Mouse (Mus musculus) liver, embryonic 13.5 days (tissue): Measurements from ENCODE around the gene Dcaf8. TPM values are rescaled to one million over a fixed set of nuclear protein-coding genes. Genes with fewer than 3 reads are reported as not detected.

ENCODE experiments used
- ATAC-seq: fragments of 200-750 bp; cut with Nextera tagmentation; 2 replicates; pipeline ENCODE4 v1.8.0; 2017; ENCODE audit warnings: low read depth, mild to moderate bottlenecking, moderate number of reproducible peaks, moderate library complexity
- DNase-seq: peaks from one replicate; pipeline ENCODE4 v3.0.0; 2022
- H3K27ac ChIP-seq: fragments of 300-500 bp; sonication (generic); 2 replicates; pipeline ENCODE4 v1.5.1; 2015; ENCODE audit warnings: moderate library complexity, mild to moderate bottlenecking, inconsistent platforms
- H3K27me3 ChIP-seq: fragments of 300-500 bp; sonication (generic); 2 replicates; pipeline ENCODE4 v1.6.1; 2015; ENCODE audit warnings: mild to moderate bottlenecking, inconsistent platforms
- H3K36me3 ChIP-seq: fragments of 300-500 bp; sonication (generic); 2 replicates; pipeline ENCODE4 v1.6.1; 2015; ENCODE audit warnings: mild to moderate bottlenecking, inconsistent platforms
- H3K4me1 ChIP-seq: fragments of 300-500 bp; sonication (generic); replicated peaks from 2 replicates; pipeline ENCODE4 v1.6.1; 2015; ENCODE audit warnings: inconsistent platforms
- H3K4me2 ChIP-seq: fragments of 300-500 bp; sonication (generic); 2 replicates; pipeline ENCODE4 v1.6.1; 2015; ENCODE audit warnings: inconsistent platforms, mild to moderate bottlenecking, moderate library complexity
- H3K4me3 ChIP-seq: fragments of 300-500 bp; sonication (generic); replicated peaks from 2 replicates; pipeline ENCODE4 v1.5.1; 2015; ENCODE audit warnings: mild to moderate bottlenecking, inconsistent platforms
- H3K9ac ChIP-seq: fragments of 300-500 bp; sonication (generic); 2 replicates; pipeline ENCODE4 v1.6.1; 2015; ENCODE audit warnings: mild to moderate bottlenecking, inconsistent platforms
- H3K9me3 ChIP-seq: fragments of 300-500 bp; sonication (generic); replicated peaks from 2 replicates; pipeline ENCODE4 v1.6.1; 2016; ENCODE audit warnings: inconsistent platforms
- WGBS: fragments of 180-500 bp; shearing (Covaris S2); methylation state at CpG from one replicate; pipeline ENCODE4 v1.1.7; 2015; ENCODE audit not compliant: insufficient replicate concordance; 5-methylcytosine and 5-hydroxymethylcytosine counted together
- polyA plus RNA-seq: library from polyadenylated mRNA; unstranded; fragments of >200 nt; fragmentation: Nextera tagmentation; extraction: Ambion mirVana; gene quantifications from 2 replicates; pipeline ENCODE4 v1.2.1, GENCODE M21; 2015

The Dcaf8 gene
- polyA plus RNA-seq, 1 experiment from 2014 or later, result 58.1 TPM

DNA sequence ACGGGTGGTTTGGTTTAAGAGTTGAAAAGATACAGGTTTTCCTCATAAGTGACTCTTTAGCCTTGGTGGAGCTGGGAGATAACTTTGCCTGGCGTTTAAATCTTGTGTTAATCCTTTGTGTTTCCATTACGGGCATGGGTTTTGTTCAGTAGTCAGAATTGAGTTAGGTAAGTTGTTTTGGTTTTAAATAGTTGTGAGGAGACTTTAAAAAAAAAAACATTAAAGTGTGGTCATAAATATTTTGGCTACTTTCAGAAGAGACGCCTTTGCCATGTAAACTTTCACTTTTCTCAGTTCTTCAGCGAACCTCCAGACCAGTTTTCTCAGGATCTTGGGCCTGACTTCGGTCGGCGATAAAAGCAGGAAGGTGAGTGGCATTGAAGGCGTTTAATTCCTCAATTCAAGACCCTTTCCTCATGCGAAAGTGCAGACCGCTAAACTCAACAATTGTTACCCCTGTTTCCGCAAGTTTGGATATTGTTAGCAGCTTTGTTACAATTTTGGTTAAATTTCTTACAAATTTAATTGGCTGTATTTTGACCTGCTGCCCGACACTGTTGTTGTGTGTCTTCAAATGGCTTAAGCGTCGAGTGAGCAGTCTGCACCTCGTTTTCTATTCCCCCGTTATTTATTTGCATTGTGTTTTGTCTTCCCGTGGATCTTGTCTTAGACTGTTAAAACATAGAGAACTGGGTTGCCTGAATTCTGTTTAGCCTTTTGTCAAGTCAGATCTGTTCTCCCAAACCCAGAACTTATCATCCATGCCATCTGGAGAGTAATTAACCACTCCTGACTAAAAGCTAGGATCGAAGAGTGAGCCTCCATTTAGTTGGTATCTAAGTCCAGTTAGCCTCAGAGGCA, 1.3 kb downstream of the Dcaf8 start:
- H3K4me1 ChIP-seq, result peaks cover 36% of the 10 kb centered on the region
- WGBS, result 4% methylated on average over 19 of the region's 19 CpGs
- no peaks in the 10 kb centered on the region for H3K27me3 ChIP-seq
- peak overlapping the region; percentile 99 for H3K9ac ChIP-seq
- peak; percentile 30 for ATAC-seq
- peak; percentile 36 for DNase-seq
- H3K36me3 ChIP-seq, result peaks cover 43% of the 10 kb centered on the region
- H3K27ac ChIP-seq, result peak overlapping the region; percentile 97
- H3K9me3 ChIP-seq, result no peaks in the 10 kb centered on the region
- peak overlapping the region; percentile 76 for H3K4me2 ChIP-seq
- peak overlapping the region; percentile 95 for H3K4me3 ChIP-seq

DNA sequence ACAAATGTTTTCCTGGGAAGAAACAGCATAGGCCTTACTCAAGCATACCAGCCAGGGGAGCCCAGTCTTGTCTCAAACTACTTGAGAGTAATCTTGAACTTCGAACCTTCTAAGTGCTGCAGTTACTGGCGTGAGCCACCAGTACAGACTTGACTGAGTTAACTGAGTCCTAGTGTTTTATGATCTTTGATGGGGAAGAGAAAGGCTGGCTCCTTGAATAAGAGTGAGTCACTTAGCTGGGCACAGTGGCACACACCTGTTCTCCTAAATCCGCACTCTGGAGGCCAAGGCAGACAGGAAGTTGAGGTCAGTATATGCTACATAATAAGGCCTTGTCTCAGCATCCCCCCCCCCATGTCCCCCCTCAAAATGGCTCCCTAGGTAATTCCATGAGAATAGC, 6.7 kb downstream of the Dcaf8 start:
- 76% methylated on average over 3 of the region's 3 CpGs for WGBS
- H3K27me3 ChIP-seq, result no peaks in the 10 kb centered on the region
- DNase-seq (no peak), ATAC-seq (no peak)
- H3K4me2 ChIP-seq, result no peak overlapping the region
- H3K4me1 ChIP-seq, result peaks cover 45% of the 10 kb centered on the region
- H3K36me3 ChIP-seq, result peaks cover 70% of the 10 kb centered on the region
- H3K27ac ChIP-seq, result no peak overlapping the region
- H3K9me3 ChIP-seq, result no peaks in the 10 kb centered on the region
- H3K9ac ChIP-seq, result no peak overlapping the region
- no peak overlapping the region for H3K4me3 ChIP-seq

DNA sequence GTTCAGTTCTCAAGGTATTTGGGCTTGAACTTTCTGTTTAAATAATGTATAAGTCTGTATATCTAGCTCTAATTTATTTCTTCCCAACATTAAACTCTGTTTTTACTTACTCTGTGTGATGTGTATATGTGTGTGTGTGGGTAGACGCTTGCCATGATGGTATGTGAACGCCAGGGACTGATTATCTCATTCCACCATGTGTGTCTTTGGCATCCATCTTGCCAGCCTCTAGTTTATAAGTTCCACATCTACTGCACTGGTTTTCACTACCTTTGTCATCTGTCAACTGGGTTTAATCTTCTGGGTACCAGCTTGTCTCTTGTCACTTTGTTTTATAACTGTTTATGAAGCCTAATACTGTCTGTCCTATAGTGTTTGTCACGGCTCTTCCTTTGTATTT, 7.6 kb downstream of the Dcaf8 start:
- no peak overlapping the region for H3K9ac ChIP-seq
- H3K9me3 ChIP-seq, result no peaks in the 10 kb centered on the region
- H3K27ac ChIP-seq, result 0 out of 2 replicates have a peak overlapping the region, but pooled peaks have one; percentile 39
- whole genome bisulfite sequencing, result 66% methylated on average over 3 of the region's 3 CpGs
- no peak overlapping the region for H3K4me2 ChIP-seq
- 0 out of 2 replicates have a peak, but pooled peaks have one; percentile 29 for ATAC-seq
- H3K27me3 ChIP-seq, result no peaks in the 10 kb centered on the region
- peaks cover 62% of the 10 kb centered on the region for H3K36me3 ChIP-seq
- peaks cover 44% of the 10 kb centered on the region for H3K4me1 ChIP-seq
- no peak overlapping the region for H3K4me3 ChIP-seq
- DNase-seq, result no peak

DNA sequence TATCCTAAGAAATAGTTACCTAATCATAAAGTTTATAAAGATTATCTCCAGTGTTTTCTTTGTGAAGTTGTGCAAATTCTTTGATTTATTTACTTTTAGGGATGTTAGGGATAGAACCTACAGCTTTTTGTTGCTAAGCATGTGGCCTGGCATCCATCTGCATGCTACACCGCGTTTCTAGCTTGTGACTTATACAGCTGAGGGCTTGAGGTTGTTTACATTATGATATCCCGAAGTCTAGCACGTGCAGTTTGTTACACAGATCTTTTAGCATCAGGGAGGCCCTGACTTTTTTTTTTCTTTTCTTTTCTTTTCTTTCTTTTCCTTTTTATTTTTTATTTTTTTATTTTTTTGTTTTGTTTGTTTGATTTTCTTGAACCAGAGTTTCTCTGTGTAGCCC, 12.1 kb downstream of the Dcaf8 start:
- 69% methylated on average over 4 of the region's 4 CpGs for WGBS
- no peak for DNase-seq
- H3K4me2 ChIP-seq, result no peak overlapping the region

DNA sequence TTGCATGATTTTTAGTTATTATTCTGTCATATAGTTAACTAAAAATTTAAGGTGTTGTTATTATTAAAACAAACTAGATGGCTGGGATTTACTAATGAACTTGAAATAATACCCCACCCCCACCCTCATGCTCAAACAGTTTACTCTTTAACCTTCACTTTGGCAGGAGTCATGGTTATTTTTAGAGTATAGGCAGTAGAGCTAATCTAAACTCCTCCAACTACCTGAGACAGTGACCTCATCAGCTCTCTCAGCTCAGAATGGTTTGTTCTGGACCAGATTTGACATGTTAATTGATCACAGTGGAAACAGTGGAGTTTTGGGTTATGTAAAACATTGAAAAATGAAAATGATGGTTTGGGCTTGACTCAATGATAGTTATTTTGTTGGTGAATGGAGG, 12.6 kb downstream of the Dcaf8 start:
- ATAC-seq, result no peak
- DNase-seq, result no peak
- H3K36me3 ChIP-seq, result peaks cover 32% of the 10 kb centered on the region

More for the DNA sequence above, 12.1 kb downstream of the Dcaf8 start:
- no peak for ATAC-seq
- H3K36me3 ChIP-seq, result peaks cover 32% of the 10 kb centered on the region
- peaks cover 31% of the 10 kb centered on the region for H3K4me1 ChIP-seq
- no peak overlapping the region for H3K9ac ChIP-seq
- no peaks in the 10 kb centered on the region for H3K27me3 ChIP-seq
- no peaks in the 10 kb centered on the region for H3K9me3 ChIP-seq
- no peak overlapping the region for H3K27ac ChIP-seq
- H3K4me3 ChIP-seq, result no peak overlapping the region

DNA sequence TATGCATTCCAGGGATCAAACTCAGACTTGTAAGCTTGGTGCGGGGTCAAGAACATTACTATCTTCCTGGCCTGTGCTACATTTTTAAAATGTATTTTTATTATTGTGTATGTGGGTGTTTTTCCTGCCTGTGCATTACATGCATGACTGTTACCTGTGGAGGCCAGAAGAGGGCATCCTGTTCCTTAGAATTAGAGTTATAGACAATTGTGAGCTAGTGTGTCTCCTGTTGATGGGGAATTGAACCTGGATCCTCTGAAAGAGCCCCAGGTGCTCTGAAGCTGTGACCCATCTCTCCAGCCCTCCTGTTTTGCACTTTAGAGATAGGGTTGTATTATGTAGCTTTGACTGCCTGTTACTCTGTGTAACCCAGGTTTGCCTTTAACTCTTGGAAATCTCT, 14.1 kb downstream of the Dcaf8 start:
- peaks cover 25% of the 10 kb centered on the region for H3K4me1 ChIP-seq
- no peak overlapping the region for H3K27ac ChIP-seq
- ATAC-seq (no peak), DNase-seq (no peak)
- no peak overlapping the region for H3K4me3 ChIP-seq
- H3K9me3 ChIP-seq, result no peaks in the 10 kb centered on the region
- WGBS, result 89% methylated on average over 1 of the region's 1 CpGs
- H3K36me3 ChIP-seq, result peaks cover 33% of the 10 kb centered on the region
- no peak overlapping the region for H3K9ac ChIP-seq
- no peak overlapping the region for H3K4me2 ChIP-seq
- no peaks in the 10 kb centered on the region for H3K27me3 ChIP-seq

More for the DNA sequence above, 12.6 kb downstream of the Dcaf8 start:
- peaks cover 30% of the 10 kb centered on the region for H3K4me1 ChIP-seq
- no peak overlapping the region for H3K9ac ChIP-seq
- H3K4me2 ChIP-seq, result no peak overlapping the region
- H3K4me3 ChIP-seq, result no peak overlapping the region
- no peaks in the 10 kb centered on the region for H3K9me3 ChIP-seq
- no peaks in the 10 kb centered on the region for H3K27me3 ChIP-seq
- H3K27ac ChIP-seq, result no peak overlapping the region

DNA sequence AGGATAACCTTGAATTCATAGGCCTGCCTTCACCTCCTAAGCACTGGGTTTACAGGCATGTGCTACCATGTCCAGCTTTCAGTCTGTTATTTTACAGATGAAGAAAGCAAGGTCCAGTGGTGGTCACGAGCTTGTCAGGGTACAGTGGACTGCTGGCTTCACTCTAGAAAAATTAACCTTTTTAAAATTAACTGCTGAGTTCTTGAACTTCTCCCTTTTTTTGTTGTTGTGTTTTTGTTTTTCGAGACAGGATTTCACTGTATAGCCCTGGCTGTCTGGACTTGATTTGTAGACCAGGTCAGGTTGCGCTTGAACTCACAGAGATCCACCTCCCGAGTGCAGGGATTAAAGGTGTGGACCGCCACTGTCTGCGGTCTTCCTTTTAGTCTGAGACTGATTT, 15.1 kb downstream of the Dcaf8 start:
- no peak overlapping the region for H3K4me3 ChIP-seq
- peaks cover 43% of the 10 kb centered on the region for H3K36me3 ChIP-seq
- H3K9me3 ChIP-seq, result no peaks in the 10 kb centered on the region
- no peak for ATAC-seq
- DNase-seq, result no peak
- H3K27ac ChIP-seq, result no peak overlapping the region
- peaks cover 25% of the 10 kb centered on the region for H3K4me1 ChIP-seq
- WGBS, result 85% methylated on average over 6 of the region's 6 CpGs
- no peak overlapping the region for H3K9ac ChIP-seq
- H3K4me2 ChIP-seq, result no peak overlapping the region
- no peaks in the 10 kb centered on the region for H3K27me3 ChIP-seq

DNA sequence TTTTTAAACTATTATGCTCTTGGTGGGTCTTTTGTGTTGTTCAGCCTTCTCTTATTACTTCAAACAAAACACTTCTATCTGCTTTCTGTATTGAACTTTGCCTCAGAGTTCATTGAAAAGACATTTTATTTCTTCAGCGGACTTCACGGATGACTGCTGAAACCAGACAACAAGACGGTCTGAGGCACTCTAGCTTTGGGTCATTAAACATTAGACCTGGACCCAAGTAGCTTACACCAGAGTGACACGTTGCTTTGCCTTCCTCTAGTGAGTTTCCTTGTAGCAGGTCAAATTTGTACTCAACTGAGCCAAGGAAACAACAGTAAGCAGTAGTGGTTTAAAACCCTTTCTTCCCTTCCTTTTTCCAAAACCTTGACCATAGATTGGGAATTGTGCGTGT, 20.0 kb downstream of the Dcaf8 start:
- H3K4me3 ChIP-seq, result no peak overlapping the region
- no peak for DNase-seq

DNA sequence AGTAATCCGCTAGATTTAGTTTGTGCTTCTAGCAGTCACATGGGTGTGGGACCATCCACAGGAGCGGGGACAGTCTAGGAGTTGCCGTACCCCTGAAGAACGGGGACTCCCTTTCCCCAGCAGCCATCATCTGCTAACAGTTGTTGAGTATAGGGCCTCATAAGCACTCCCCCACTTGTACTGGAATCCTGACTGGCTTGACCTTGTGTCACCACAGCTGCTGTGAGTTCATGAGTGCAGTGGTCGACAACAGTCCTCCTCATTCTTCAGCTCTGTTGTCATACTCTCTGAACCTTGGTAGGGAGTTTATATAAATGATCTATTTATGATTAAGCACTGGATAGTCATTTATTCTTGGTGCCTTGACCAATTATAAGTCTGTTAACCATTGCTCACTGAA, 21.9 kb downstream of the Dcaf8 start:
- no peaks in the 10 kb centered on the region for H3K27me3 ChIP-seq

More for the DNA sequence above, 20.0 kb downstream of the Dcaf8 start:
- WGBS, result 85% methylated on average over 5 of the region's 5 CpGs
- Histone ChIP-seq H3K9me3 (no peaks in the 10 kb centered on the region), H3K9ac (no peak overlapping the region), H3K27ac (no peak overlapping the region), H3K36me3 (peaks cover 88% of the 10 kb centered on the region), H3K4me2 (no peak overlapping the region), H3K4me1 (0 out of 2 replicates have a peak, but pooled peaks cover 3% of the 10 kb centered on the region), H3K27me3 (no peaks in the 10 kb centered on the region)
- ATAC-seq, result no peak

DNA sequence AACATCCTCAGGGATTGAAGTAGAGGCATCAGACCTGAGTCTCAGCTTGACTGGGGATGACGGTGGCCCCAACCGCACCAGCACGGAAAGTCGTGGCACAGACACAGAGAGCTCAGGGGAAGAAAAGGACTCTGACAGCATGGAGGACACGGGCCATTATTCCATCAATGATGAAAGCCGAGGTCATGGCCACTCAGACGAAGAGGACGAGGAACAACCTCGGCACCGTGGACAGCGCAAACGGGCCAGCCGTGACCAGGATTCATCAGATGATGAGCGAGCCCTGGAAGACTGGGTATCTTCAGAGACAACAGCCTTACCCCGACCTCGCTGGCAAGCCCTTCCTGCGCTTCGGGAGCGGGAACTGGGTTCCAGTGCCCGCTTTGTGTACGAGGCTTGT, 24.5 kb downstream of the Dcaf8 start:
- H3K4me2 ChIP-seq, result no peak overlapping the region
- DNase-seq (no peak), ATAC-seq (no peak)
- no peak overlapping the region for H3K4me3 ChIP-seq
- 91% methylated on average over 21 of the region's 21 CpGs for WGBS
- no peaks in the 10 kb centered on the region for H3K27me3 ChIP-seq
- no peak overlapping the region for H3K27ac ChIP-seq
- H3K4me1 ChIP-seq, result no peaks in the 10 kb centered on the region
- no peaks in the 10 kb centered on the region for H3K9me3 ChIP-seq
- H3K9ac ChIP-seq, result no peak overlapping the region
- peaks cover 93% of the 10 kb centered on the region for H3K36me3 ChIP-seq

More for the DNA sequence above, 21.9 kb downstream of the Dcaf8 start:
- H3K9me3 ChIP-seq, result no peaks in the 10 kb centered on the region
- no peak overlapping the region for H3K27ac ChIP-seq
- H3K36me3 ChIP-seq, result peaks cover 97% of the 10 kb centered on the region
- H3K4me3 ChIP-seq, result no peak overlapping the region
- no peak overlapping the region for H3K9ac ChIP-seq
- WGBS, result 91% methylated on average over 5 of the region's 5 CpGs
- ATAC-seq (no peak), DNase-seq (no peak)
- H3K4me2 ChIP-seq, result no peak overlapping the region
- no peaks in the 10 kb centered on the region for H3K4me1 ChIP-seq

DNA sequence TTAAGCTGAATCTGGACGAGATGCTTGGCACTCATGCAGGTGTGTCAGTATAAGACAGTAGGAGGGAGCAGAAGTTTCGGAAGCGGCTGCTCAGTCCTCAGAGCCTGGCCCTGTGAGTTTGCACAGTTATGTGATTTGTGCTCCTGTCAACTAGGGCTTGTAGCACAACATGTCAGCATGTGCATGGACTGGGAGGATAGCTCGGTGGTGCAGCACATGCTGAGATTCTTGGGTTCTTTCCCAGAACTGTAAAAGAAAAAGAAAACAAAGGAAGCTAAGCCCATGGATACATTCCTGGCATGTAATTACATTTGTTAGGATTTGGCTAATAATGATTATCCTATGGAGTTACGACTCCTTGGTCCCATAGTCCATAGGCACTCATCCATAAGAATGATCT, 25.3 kb downstream of the Dcaf8 start:
- Histone ChIP-seq H3K9me3 (no peaks in the 10 kb centered on the region), H3K27me3 (no peaks in the 10 kb centered on the region), H3K36me3 (peaks cover 93% of the 10 kb centered on the region), H3K4me3 (no peak overlapping the region), H3K27ac (no peak overlapping the region), H3K9ac (no peak overlapping the region), H3K4me1 (no peaks in the 10 kb centered on the region), H3K4me2 (no peak overlapping the region)
- ATAC-seq, result no peak
- WGBS, result 90% methylated on average over 5 of the region's 5 CpGs
- no peak for DNase-seq

DNA sequence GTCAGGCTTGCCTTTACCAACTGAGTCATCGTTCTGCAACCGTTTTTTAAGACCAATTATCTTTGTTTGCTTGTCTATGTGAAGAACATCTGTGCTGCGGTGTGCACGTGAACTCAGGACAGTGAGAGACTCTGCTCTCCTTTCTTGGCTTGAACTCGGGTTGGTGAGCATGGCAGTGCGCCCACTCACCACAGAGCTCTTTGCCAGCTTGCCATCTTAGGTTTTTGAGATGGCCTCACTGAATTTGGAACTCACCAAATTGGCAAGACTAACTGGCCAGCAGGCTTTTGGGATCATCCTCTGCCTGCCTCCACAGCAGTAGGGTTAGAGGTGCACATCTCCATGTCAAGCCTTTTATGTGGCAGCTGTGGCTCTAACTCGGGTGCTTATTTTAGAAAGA, 29.9 kb downstream of the Dcaf8 start:
- Histone ChIP-seq H3K4me1 (no peaks in the 10 kb centered on the region), H3K9me3 (no peaks in the 10 kb centered on the region), H3K4me3 (no peak overlapping the region), H3K36me3 (peaks cover 93% of the 10 kb centered on the region), H3K4me2 (no peak overlapping the region), H3K9ac (no peak overlapping the region), H3K27ac (no peak overlapping the region), H3K27me3 (no peaks in the 10 kb centered on the region)
- ATAC-seq (no peak), DNase-seq (no peak)
- WGBS, result 85% methylated on average over 7 of the region's 7 CpGs
